Mouse (Mus musculus) urinary bladder, postnatal 10 days (tissue): Measurements from ENCODE around the gene Olfr561.

Experiments
- DNase-seq: peaks from one replicate; pipeline ENCODE4 v3.0.0; 2022; ENCODE audit warnings: low spot score

The Olfr561 gene

DNA sequence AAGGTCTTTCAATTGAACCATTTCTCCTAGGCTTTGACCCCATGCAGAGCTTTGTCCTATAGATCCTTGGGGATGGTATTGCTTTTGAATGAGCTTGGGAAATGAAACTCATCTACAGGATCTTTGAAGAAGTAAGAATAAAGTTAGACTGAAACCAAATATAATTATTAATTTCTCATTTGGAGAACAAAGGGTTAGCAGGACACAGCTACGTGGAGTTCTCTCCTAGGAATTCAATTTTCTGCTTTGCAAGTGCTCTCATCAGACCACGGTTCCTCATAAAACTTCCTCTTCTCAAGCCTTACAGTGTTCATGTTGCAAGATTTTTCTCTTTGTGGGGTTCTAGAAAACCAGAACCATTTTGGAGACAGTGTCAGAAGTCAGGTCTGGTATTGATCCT lies at the start of gene Olfr561:
Olfr561 (plus strand) TSS at position 301 of the 400 bp plus-strand sequence.
- no peak for DNase-seq

GRCm38 (mm10) chr7:102727391-102727790 lies 43.6 kb upstream of the Olfr561 start, which contains the start of gene Olfr559:
TSS of gene Olfr559 (minus strand) at chr7:102727491.
- DNase-seq, result no peak

DNA sequence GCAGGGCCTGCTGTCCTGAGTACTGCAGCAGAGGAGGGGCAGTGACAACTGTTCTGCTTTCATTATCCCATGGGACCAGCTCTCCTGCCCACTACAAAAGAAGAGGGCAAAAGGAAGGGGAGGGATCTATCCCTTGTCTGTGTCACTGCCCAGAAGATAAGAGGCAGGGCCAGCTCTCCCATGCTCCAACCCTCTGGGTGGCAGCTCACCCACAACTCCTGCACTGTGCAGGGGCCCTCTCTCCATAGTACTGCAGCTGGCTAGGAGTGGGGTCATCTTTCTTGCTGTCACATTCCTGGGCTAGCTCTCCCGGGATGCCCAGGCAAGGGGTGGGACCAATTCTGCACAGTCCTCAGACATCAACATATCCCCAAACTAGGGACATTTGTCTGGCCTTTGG lies 37.2 kb upstream of the Olfr561 start:
- DNase-seq, result no peak

DNA sequence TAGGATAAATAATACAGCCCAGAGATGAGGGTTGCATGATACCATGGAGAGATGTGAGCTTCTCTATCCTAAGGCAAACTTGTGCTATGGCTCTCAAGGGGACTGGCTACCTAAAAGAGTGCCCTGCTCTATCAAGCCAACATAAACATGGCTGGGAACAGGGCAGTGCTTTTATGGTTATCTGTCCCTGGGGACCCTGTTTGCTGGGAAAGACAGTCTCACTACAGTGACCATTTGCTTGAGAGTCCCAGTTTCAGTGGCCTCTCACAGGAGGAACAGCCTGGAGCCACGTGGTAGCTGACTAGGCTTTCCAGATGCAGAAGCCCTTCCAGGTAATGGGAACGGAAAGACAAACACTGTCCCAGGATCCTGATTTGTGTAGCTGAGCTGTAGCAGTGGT lies 33.3 kb upstream of the Olfr561 start:
- DNase-seq, result no peak

DNA sequence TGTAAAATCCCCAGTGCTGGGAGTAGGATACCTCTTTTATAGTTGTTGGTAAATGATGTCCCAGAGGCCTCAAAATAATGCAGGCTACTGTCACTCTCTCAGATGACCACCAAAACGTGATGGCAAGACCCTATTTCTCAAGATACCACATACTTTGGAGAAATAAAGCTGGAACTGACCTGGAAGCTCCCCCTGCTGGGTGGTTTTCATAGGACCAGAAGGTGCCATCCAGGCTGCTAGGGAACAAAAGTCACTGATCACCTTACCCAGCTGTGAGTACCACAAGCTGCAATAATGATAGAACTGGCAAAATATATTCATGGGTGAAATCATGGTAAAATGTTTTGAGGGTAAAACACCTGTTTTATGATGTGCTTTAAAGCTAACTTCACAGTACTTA lies 18.9 kb upstream of the Olfr561 start:
- no peak for DNase-seq

DNA sequence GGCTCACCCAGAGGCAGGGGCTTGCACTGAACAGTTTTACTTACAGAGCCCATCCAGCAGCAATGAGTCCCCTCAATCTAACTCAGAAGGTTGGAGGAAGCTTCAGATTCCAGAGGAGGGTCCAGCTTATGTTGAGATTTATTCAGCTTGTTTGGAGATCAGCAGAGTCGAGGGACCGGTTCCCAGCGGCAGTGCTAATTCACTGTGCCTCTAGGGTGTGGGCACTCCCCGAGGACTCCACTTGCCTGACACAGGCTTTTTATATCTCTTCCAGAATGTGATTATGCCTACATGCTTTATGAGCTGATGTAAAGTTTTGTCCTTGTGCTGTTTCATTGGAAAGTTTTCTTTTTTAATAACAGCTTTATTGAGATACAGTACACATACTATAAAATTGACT lies 11.8 kb upstream of the Olfr561 start, which contains the start of the genes Olfr560 and Olfr78:
Olfr560 (minus strand) TSS at position 101 of the 400 bp plus-strand sequence.
Olfr78 (minus strand) TSS at position 206 of the 400 bp plus-strand sequence.
- no peak for DNase-seq

- no peak for DNase-seq
Measured at GRCm38 (mm10) chr7:102803180-102803579, 32.2 kb downstream of the Olfr561 start, which contains the start of gene Olfr564. TSS of gene Olfr564 (plus strand) at chr7:102803480.
